Comparison of ENCODE assay signal across 26 mouse cellular contexts in genomic region chr8:84959811-84960210, GRCm38 (mm10). TPM values are rescaled to one million over a fixed set of nuclear protein-coding genes. Genes with fewer than 3 reads are reported as not detected.
DNase-seq lines count a peak whose midpoint lies in the region; ATAC-seq lines count a peak whose summit lies in the region.
"Had no signal": no experiment of that assay in that cellular context is flagged by ENCODE, and none has a peak within 500 bp of the region (broad histone marks: within the 10 kb centered on the region; RNA-seq: fewer than 3 reads in every experiment).

No protein-coding gene starts in this region.

- ATAC-seq in heart, embryonic 12.5 days (ENCODE audit: insufficient number of reproducible peaks, low FRiP score) = no peak
- ATAC-seq: CD4-positive, CD25-positive, alpha-beta regulatory T cell, adult 4 months; forebrain, embryonic 13.5 days; intestine, postnatal 0 days had no signal

- H3K27ac ChIP-seq in heart, embryonic 12.5 days (ENCODE audit: poor library complexity, severe bottlenecking) = no peak overlapping the region
- H3K27ac ChIP-seq: embryonic facial prominence, embryonic 10.5 days; forebrain, embryonic 13.5 days; heart, embryonic 13.5 days; hindbrain, embryonic 15.5 days; kidney, postnatal 0 days; liver, embryonic 13.5 days; midbrain, embryonic 12.5 days had no signal

- H3K9me3 ChIP-seq in heart, embryonic 12.5 days (replicated peaks) = no peaks in the 10 kb centered on the region
- H3K9me3 ChIP-seq: embryonic facial prominence, embryonic 10.5 days; forebrain, embryonic 13.5 days; G1E; heart, embryonic 13.5 days; hindbrain, embryonic 15.5 days; liver, embryonic 13.5 days; midbrain, embryonic 12.5 days had no signal

- H3K36me3 ChIP-seq in heart, embryonic 12.5 days = peaks cover 63% of the 10 kb centered on the region

- H3K9ac ChIP-seq in heart, embryonic 12.5 days = 0 out of 2 replicates have a peak overlapping the region, but pooled peaks have one; percentile 43
- H3K9ac ChIP-seq: forebrain, embryonic 13.5 days; heart, embryonic 13.5 days; hindbrain, embryonic 15.5 days; liver, embryonic 13.5 days; midbrain, embryonic 12.5 days had no signal

- no peak for DNase-seq in heart, postnatal 25 days (ENCODE audit: low spot score)
- peak; percentile 86 for DNase-seq in NIH3T3 (ENCODE audit: low read depth)
- peak; percentile 77 for DNase-seq in adrenal gland, postnatal 10 days
- DNase-seq in heart, postnatal 4 days = peak; percentile 50
- DNase-seq in frontal cortex, postnatal 14 days (ENCODE audit: low spot score in 2 of 2) = no peak
- no peak for DNase-seq in cerebellum, adult 8-10 months
- DNase-seq: cerebellum, postnatal 36 days; layer of hippocampus, postnatal 36 days; left cerebral cortex, postnatal 4 days; liver, embryonic 13.5 days; thymus, adult 2 months had no signal

- 83% methylated on average over 7 of the region's 7 CpGs for WGBS in heart, embryonic 12.5 days

- H3K4me1 ChIP-seq in heart, embryonic 12.5 days (replicated peaks) = peaks cover 1% of the 10 kb centered on the region

- no peak overlapping the region for H3K4me2 ChIP-seq in heart, embryonic 12.5 days
- H3K4me2 ChIP-seq: forebrain, embryonic 13.5 days; heart, embryonic 13.5 days; hindbrain, embryonic 15.5 days; liver, embryonic 13.5 days; midbrain, embryonic 12.5 days had no signal

- intact Hi-C loops in heart, postnatal 25 days (cut with DNase I) = loop anchor here (5.0 kb wide), 1 partner anchor 37 kb away; no protein-coding TSS in a partner anchor

- H3K4me3 ChIP-seq in heart, embryonic 12.5 days = no peak overlapping the region
- H3K4me3 ChIP-seq: embryonic facial prominence, embryonic 10.5 days; forebrain, embryonic 13.5 days; heart, embryonic 13.5 days; hindbrain, embryonic 15.5 days; liver, embryonic 13.5 days; midbrain, embryonic 12.5 days; myocyte had no signal

- no peaks in the 10 kb centered on the region for H3K27me3 ChIP-seq in heart, embryonic 12.5 days (replicated peaks)
- H3K27me3 ChIP-seq: forebrain, embryonic 13.5 days; heart, embryonic 13.5 days; hindbrain, embryonic 15.5 days; liver, embryonic 13.5 days; midbrain, embryonic 12.5 days had no signal

RNA-seq across cellular contexts. Expression of gene Gm49661, which starts 9.4 kb away (rescaled TPM):
- not detected in 2 replicates for polyA plus RNA-seq in heart, embryonic 12.5 days (2016; fragmentation: Nextera tagmentation; extraction: Ambion mirVana)
- not detected for total RNA-seq in heart, postnatal 25 days (2021)
- 1 to 10 TPM in 1 of 2 experiments, not detected in 1; 1.1 TPM for total RNA-seq in adrenal gland, postnatal 10 days (2021)
- 1 to 10 TPM in 1 of 2 experiments, not detected in 1; 1.5 TPM for total RNA-seq in heart, postnatal 4 days (2021)
- total RNA-seq: G1E; gastrocnemius, adult 18-20 months; layer of hippocampus, adult 18-20 months; layer of hippocampus, postnatal 36 days; left cerebral cortex, postnatal 4 days; neutrophil, adult 5-6 weeks had no signal
- polyA plus RNA-seq: CD4-positive, CD25-positive, alpha-beta regulatory T cell, adult 4 months; embryonic facial prominence, embryonic 10.5 days; forebrain, embryonic 13.5 days; G1E; heart, embryonic 13.5 days; hindbrain, embryonic 15.5 days; kidney, postnatal 0 days; liver, embryonic 13.5 days; lung, embryonic 16.5 days; midbrain, embryonic 12.5 days; myocyte; thymus, adult 2 months had no signal

RNA-seq across cellular contexts. Expression of gene Prdx2, which starts 9.6 kb away (rescaled TPM):
- 638 and 672 TPM in 2 replicates for polyA plus RNA-seq in heart, embryonic 12.5 days (2016; fragmentation: Nextera tagmentation; extraction: Ambion mirVana)
- total RNA-seq in heart, postnatal 25 days (2021) = 100 to 1,000 TPM; 650 to 659 TPM
- 100 to 1,000 TPM; 477 to 503 TPM for total RNA-seq in adrenal gland, postnatal 10 days (2021)
- 100 to 1,000 TPM; 678 to 716 TPM for total RNA-seq in heart, postnatal 4 days (2021)

RNA-seq across cellular contexts. Expression of gene Rnaseh2a, which starts 9.8 kb away (rescaled TPM):
- polyA plus RNA-seq in heart, embryonic 12.5 days (2016; fragmentation: Nextera tagmentation; extraction: Ambion mirVana) = 77.1 and 79.0 TPM in 2 replicates
- 10 to 100 TPM; 45.2 to 48.2 TPM for total RNA-seq in heart, postnatal 25 days (2021)
- 10 to 100 TPM; 88.6 to 91.7 TPM for total RNA-seq in adrenal gland, postnatal 10 days (2021)
- total RNA-seq in heart, postnatal 4 days (2021) = 10 to 100 TPM; 61.8 to 69.1 TPM

RNA-seq across cellular contexts. Expression of gene Rtbdn, which starts 13.0 kb away (rescaled TPM):
- 0.20 and 0.31 TPM in 2 replicates for polyA plus RNA-seq in heart, embryonic 12.5 days (2016; fragmentation: Nextera tagmentation; extraction: Ambion mirVana)
- not detected for total RNA-seq in heart, postnatal 25 days (2021)
- under 1 TPM in 1 of 2 experiments, not detected in 1; 0.21 TPM for total RNA-seq in adrenal gland, postnatal 10 days (2021)
- not detected for total RNA-seq in heart, postnatal 4 days (2021)
- total RNA-seq: gastrocnemius, adult 18-20 months; neutrophil, adult 5-6 weeks had no signal
- polyA plus RNA-seq: CD4-positive, CD25-positive, alpha-beta regulatory T cell, adult 4 months; G1E; myocyte had no signal

RNA-seq across cellular contexts. Expression of gene Junb, which starts 18.7 kb away (rescaled TPM):
- 11.9 and 13.2 TPM in 2 replicates for polyA plus RNA-seq in heart, embryonic 12.5 days (2016; fragmentation: Nextera tagmentation; extraction: Ambion mirVana)
- 10 to 100 TPM; 13.8 to 17.2 TPM for total RNA-seq in heart, postnatal 25 days (2021)
- 100 to 1,000 TPM in 1 of 2 experiments, 10 to 100 TPM in 1; 28.7 to 134 TPM for total RNA-seq in adrenal gland, postnatal 10 days (2021)
- total RNA-seq in heart, postnatal 4 days (2021) = 10 to 100 TPM; 12.3 to 12.4 TPM

Comparison
In these comparisons a context has a peak if more than half of its experiments do, and no peak if none do; other contexts are left out.
1. DNase-seq: peak in NIH3T3 (single experiment), adrenal gland, postnatal 10 days (single experiment) and heart, postnatal 4 days (single experiment); none in heart, postnatal 25 days (single experiment), frontal cortex, postnatal 14 days (0 of 2) and cerebellum, adult 8-10 months (single experiment).